Mouse (Mus musculus) megakaryocyte, embryonic 14.5 days (primary cell): ENCODE results near the gene Cdyl. TPM values are rescaled to one million over a fixed set of nuclear protein-coding genes. Genes with fewer than 3 reads are reported as not detected.
A peak's percentile ranks its signal among the peaks of the same experiment; 100 is the strongest.

Experiments used
- H3K27me3 ChIP-seq: replicated peaks from 2 replicates; pipeline ENCODE3; 2012; ENCODE audit warnings: inconsistent platforms
- H3K36me3 ChIP-seq: replicated peaks from 2 replicates; pipeline ENCODE3; 2012; ENCODE audit warnings: low read length, inconsistent platforms, mixed read lengths
- H3K4me1 ChIP-seq: 2 replicates; pipeline ENCODE4 v1.6.1; 2012; ENCODE audit warnings: inconsistent platforms
- H3K4me3 ChIP-seq: replicated peaks from 2 replicates; pipeline ENCODE3; 2012; ENCODE audit warnings: moderate library complexity, mild to moderate bottlenecking, inconsistent platforms
- H3K9me3 ChIP-seq: 2 replicates; pipeline ENCODE4 v1.6.1; 2012; ENCODE audit warnings: inconsistent platforms
- FLI1 ChIP-seq: IDR thresholded peaks from 2 replicates; pipeline ENCODE4 v1.6.1; 2012; ENCODE audit warnings: low read length, inconsistent platforms, mixed read lengths
- GATA1 ChIP-seq: IDR thresholded peaks from 3 replicates; pipeline ENCODE4 v1.6.1; 2012; ENCODE audit warnings: mixed read lengths, low read length, inconsistent platforms, borderline replicate concordance
- polyA plus RNA-seq: library from polyadenylated mRNA; stranded (reverse); fragments of >175 nt; gene quantifications from 2 replicates; pipeline ENCODE4 v1.2.3, GENCODE M21; 2012; ENCODE audit warnings: low replicate concordance; ENCODE audit not compliant: insufficient read depth

The Cdyl gene
- polyA plus RNA-seq, 1 experiment: 3.2 TPM

DNA sequence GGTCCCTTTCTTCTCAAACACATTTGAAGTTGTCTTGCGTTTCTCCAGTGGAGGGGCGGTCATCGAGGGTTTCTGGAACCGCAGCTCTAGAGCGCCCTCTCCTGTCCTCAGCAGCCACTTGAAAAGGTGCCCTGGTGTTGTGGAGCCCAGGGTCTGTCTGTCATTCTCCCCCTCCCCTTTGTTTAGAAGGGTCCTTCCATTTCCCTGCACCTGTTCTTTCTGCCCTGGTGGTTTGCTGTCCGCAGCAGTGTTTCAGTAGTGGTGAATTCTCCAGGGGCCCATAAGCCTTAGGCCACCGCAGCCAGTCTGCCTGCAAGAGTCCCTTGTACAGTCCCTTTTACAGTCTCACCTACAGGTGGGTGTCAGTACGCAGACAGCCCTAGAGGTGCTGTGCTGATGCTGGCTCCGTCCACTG lies 112.3 kb downstream of the Cdyl start:
- Histone ChIP-seq H3K36me3 (peaks cover 15% of the 10 kb centered on the region), H3K4me3 (no peak overlapping the region), H3K4me1 (peaks cover 37% of the 10 kb centered on the region), H3K27me3 (no peaks in the 10 kb centered on the region), H3K9me3 (no peaks in the 10 kb centered on the region)
- TF ChIP-seq FLI1: no peak
- no peak for TF ChIP-seq GATA1

- Histone ChIP-seq H3K4me3 (no peak overlapping the region), H3K36me3 (peaks cover 18% of the 10 kb centered on the region), H3K4me1 (peaks cover 35% of the 10 kb centered on the region), H3K27me3 (no peaks in the 10 kb centered on the region), H3K9me3 (no peaks in the 10 kb centered on the region)
- TF ChIP-seq GATA1 (no peak), FLI1 (no peak)
Observed at GRCm38 (mm10) chr13:35773763-35774162, 114.1 kb downstream of the Cdyl start.

GRCm38 (mm10) chr13:35776123-35776522 lies 116.5 kb downstream of the Cdyl start:
- TF ChIP-seq GATA1 (no peak), FLI1 (no peak)
- H3K27me3 ChIP-seq: no peaks in the 10 kb centered on the region
- H3K36me3 ChIP-seq: peaks cover 14% of the 10 kb centered on the region
- H3K4me3 ChIP-seq: no peak overlapping the region
- no peaks in the 10 kb centered on the region for H3K9me3 ChIP-seq
- H3K4me1 ChIP-seq: peaks cover 44% of the 10 kb centered on the region

DNA sequence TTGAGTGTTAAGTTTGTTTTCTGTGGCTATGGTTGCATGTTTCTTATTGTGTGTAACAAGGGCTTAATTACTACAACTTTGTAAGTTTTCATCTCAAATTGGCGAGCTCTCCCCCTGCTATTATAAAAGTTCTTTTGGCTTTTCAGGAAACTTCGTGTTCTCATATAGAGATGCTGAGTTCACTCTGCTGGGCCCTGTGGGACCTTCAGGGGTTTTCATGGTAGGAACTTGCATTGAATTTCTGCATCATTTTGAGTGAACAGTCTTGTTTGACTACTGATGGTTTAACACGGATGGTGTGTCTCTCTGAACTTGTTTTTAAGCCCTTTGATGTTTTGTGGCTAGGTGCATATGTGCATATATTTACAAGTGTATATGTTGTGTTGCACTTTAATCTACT lies 121.1 kb downstream of the Cdyl start:
- Histone ChIP-seq H3K4me1 (peaks cover 63% of the 10 kb centered on the region), H3K27me3 (no peaks in the 10 kb centered on the region), H3K36me3 (peaks cover 3% of the 10 kb centered on the region), H3K9me3 (no peaks in the 10 kb centered on the region), H3K4me3 (no peak overlapping the region)
- TF ChIP-seq FLI1: no peak
- TF ChIP-seq GATA1: no peak

DNA sequence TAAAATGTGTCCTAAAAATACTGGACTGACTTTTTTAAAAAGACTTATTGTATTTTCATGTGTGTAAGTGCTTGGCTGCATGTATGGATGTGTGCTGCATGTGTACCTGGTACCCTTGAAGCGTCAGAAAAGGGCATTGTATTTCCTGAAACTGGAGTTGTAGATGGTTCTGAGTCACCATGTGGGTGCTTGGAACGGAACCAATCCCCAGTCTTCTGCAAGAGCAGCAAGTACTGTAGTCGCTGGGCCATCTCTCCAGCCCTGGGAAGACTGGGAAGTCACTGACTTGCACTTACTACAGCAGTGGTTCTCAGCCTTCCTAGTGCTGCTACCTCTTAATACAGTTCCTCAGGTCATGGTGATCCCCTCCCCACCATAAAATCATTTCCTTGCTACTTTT lies 122.1 kb downstream of the Cdyl start:
- no peak for TF ChIP-seq FLI1
- TF ChIP-seq GATA1: no peak
- Histone ChIP-seq H3K9me3 (no peaks in the 10 kb centered on the region), H3K4me1 (peaks cover 68% of the 10 kb centered on the region), H3K36me3 (peaks cover 3% of the 10 kb centered on the region), H3K4me3 (no peak overlapping the region), H3K27me3 (no peaks in the 10 kb centered on the region)

- H3K36me3 ChIP-seq: no peaks in the 10 kb centered on the region
- TF ChIP-seq GATA1: no peak
- H3K4me1 ChIP-seq: peaks cover 62% of the 10 kb centered on the region
- H3K27me3 ChIP-seq: no peaks in the 10 kb centered on the region
- H3K4me3 ChIP-seq: peak overlapping the region; percentile 50
- no peaks in the 10 kb centered on the region for H3K9me3 ChIP-seq
Observed at GRCm38 (mm10) chr13:35782949-35783348, 123.3 kb downstream of the Cdyl start.

DNA sequence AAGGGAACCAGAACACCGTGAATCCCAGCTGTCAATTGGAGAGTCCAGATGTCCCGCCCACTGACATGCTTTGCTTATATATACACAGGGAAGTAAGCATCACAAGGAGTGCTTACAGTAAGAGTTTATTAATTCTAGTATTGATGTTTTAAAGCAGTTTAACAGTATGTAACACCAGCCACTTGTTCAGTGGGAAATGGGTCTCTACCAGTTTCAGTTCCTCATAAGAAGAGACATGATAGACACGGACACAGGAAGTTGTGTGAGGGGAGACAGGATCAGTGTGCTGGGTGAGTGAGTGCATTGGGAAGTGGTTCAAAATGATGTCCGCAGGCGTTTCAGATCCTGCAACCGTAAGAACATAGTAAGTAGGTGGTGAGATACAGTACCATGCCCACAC lies 123.9 kb downstream of the Cdyl start:
- H3K4me1 ChIP-seq: peaks cover 58% of the 10 kb centered on the region

DNA sequence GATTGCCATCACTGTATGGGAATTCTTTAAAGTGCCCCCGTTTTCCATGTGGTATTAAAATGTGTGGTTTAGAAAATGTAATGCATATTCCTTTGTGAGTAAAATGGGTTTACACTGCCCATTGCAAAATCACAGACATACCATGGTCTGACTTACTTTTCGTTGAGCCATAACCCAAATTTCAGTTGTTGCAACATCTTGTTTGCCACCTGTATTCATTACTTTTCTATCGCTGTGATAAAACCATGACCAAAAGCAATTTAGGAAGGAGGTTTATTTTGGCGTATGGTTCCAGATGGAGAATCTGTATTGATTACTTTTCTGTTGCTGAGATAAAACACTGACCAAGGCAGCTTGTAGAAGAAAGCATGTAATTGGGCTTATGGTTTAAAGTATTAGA lies 124.6 kb downstream of the Cdyl start:
- no peak overlapping the region for H3K4me3 ChIP-seq
- H3K4me1 ChIP-seq: peaks cover 51% of the 10 kb centered on the region
- no peak for TF ChIP-seq FLI1
- TF ChIP-seq GATA1: no peak
- no peaks in the 10 kb centered on the region for H3K27me3 ChIP-seq
- no peaks in the 10 kb centered on the region for H3K9me3 ChIP-seq
- H3K36me3 ChIP-seq: no peaks in the 10 kb centered on the region

More for the DNA sequence above, 123.9 kb downstream of the Cdyl start:
- TF ChIP-seq FLI1: no peak
- no peak for TF ChIP-seq GATA1
- Histone ChIP-seq H3K9me3 (no peaks in the 10 kb centered on the region), H3K4me3 (no peak overlapping the region), H3K36me3 (no peaks in the 10 kb centered on the region), H3K27me3 (no peaks in the 10 kb centered on the region)

DNA sequence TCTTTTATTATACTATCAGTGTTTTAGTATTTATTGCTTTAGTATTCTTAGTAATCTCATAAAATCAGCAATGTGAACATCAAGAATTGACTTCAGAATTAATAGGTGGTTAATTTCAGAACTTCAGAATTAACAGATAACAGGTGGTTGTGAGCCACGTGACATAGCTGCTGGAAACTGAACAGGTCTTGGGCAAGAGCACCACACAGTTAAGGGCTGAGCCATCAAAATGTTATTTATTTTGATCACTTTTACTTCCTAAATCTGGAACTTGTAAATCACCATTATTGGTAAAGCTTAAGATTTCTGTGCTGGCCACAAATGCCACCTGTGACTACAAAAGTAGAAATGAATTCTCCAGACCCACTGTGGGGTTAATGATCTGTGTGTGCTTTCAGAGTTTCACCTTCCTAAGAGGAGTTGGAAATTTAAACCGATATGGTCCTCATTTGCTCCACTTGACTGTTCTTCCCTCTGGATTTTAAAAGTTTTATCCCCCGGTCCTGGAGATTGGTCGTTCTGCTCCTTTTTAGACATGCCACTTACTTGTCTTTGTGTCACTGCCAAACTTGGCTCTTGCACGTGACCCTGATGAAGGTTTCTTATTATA lies 125.8 kb downstream of the Cdyl start:
- no peak for TF ChIP-seq GATA1
- no peak for TF ChIP-seq FLI1
- Histone ChIP-seq H3K4me1 (peaks cover 46% of the 10 kb centered on the region), H3K36me3 (no peaks in the 10 kb centered on the region), H3K9me3 (no peaks in the 10 kb centered on the region), H3K4me3 (no peak overlapping the region), H3K27me3 (no peaks in the 10 kb centered on the region)

- peaks cover 43% of the 10 kb centered on the region for H3K4me1 ChIP-seq
- no peaks in the 10 kb centered on the region for H3K27me3 ChIP-seq
- no peaks in the 10 kb centered on the region for H3K36me3 ChIP-seq
- H3K4me3 ChIP-seq: no peak overlapping the region
- H3K9me3 ChIP-seq: no peaks in the 10 kb centered on the region
- no peak for TF ChIP-seq FLI1
Observed at GRCm38 (mm10) chr13:35786726-35787399, 127.2 kb downstream of the Cdyl start.
